Mouse (Mus musculus): ENCODE data around the gene Ralgps2.

Ralgps2 gene

DNA sequence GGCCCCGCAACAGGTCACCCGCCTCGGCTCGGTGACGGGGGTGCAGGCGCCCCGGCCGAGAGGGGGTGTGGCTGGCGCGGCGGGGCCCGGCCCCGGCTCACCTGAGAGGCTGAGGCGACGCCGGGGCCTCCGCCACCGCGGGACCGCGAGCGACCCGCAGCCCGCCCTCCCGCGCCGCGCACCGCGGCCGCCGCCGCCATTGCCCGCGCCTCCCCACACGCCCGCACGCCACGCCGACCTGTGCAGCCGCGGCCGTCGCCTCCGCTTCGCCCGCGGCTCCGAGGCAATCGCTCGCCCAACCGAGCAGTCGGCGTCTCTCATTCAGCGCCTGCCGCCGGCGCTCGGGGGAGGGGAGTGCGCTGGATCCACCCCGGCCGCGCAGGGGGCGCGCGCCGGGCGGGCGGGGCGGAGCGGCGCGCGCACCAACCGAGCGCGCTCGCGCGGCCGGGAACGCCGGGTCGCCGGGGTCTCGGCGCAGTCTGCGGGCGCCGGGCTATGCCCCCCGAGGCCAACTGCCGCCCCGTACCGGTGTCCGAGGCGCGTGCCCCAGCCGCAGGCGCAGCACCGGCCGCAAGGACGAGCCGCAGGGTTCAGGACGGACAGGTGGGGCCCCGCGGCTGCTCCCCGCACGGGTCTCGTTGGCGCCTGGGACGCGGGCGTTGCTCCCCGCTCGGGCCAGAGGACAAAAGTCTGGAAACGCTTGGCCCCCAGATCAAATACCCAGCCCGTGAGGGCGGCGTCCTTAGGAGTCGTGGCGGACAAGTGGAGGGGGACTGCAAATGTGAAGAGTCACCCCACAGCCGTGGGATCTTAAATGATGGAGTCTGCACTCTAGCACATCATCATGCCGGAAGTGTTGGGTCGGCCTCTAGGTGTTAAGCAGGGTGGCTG lies at the start of gene Ralgps2:
Ralgps2 (minus strand) TSS at position 376 of the 891 bp plus-strand sequence.
- in situ Hi-C loops (cut with MboI, MseI) = no loop called here

DNA sequence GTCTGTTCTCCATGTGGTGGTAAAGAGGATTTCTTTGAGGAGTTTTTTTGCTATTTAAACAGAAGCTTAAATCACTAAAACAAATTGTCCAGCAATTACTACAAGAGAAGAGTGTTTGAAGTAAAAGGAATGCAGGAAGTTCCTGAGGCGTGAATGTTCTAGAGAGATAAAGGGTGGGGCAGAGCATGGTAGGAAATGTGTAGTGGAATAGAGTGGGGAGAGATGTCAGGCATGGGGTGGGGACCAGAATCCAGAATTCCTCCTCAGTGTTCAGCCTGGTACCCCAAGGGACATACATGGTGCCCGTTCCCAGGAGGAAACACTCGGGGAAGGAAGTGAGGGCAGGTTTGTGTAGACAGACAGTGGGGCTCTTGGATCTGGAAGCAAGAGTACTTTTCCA lies 48.1 kb upstream of the Ralgps2 start:
- in situ Hi-C loops (cut with MboI, MseI) = no loop called here

DNA sequence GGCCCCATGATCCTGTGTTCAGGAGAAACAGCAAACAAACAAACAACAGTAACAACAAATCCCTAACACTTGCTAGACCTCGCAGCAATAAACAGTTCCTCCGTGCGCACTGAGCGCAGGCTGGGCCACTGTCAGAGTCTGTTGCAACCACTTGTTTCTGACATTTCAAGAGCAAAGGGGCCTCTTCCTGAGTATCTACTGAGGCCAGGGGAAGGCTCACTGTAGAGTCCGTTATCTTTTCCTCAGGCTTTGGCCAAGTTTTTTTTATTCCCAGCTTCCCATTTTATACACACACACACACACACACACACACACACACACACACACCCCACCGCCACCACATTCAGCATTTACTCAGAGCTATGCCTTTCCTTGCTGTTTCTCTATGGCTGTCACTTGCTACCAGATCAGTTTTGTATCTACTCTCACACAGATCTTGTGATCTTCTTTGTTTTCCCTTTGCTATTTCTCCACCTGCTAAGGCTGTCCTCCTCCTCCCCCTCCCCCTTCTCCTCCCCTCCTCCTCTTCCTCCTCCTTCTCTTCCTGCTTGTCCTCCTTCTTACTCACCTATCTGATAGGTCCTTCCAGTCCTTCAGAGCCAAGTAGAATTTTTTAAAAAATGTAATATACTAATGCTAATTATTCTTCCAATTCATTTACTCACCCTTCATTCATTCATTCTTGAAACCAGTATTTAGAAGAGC lies 47.4 kb upstream of the Ralgps2 start:
- in situ Hi-C loops (cut with MboI, MseI) = no loop called here

DNA sequence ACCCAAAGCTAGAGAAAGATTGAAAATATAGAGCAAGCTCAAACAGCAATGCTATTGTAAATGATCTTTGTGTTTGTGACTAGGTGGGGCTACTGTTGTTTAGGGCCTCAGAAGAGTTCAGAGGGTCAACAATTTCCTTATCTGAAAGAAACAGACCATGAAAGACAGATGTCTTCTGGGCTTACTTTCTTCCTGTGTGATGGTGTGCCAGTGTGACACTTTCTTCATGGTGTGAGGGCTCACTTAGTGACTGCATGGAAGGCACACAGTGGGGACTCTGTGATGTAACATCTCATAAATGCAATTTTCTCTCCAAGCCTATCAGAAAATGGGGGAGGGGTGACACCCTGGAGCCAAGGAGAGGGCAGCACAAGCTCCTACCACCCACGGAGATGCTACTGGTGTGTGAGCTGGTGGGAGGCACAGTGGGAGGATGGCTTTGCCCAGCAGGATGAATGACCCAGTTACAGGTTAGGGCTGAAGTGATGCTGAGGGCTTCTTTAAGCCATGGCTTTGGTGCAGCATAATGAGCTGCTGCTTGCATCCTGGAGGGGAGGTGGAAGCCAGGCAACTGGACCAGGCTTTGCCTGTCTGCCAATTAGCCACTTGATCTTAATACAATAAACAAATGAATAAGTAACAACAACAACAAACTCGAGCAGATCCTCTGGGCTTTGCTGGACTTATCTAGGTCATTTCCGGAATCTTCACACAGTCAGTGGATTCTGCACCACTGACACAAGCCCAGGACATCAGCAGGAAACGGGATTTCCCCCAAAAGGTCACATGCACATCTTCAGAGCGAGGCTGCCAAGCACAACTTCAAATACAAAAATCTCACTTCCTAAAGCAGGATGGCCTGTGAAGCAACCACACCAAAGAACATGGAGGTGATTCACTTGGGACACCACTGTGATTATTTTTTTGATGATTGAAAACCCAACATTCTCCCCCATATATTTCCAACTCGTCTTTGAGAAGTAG lies 46.5 kb upstream of the Ralgps2 start:
- in situ Hi-C loops (cut with MboI, MseI) = no loop called here

DNA sequence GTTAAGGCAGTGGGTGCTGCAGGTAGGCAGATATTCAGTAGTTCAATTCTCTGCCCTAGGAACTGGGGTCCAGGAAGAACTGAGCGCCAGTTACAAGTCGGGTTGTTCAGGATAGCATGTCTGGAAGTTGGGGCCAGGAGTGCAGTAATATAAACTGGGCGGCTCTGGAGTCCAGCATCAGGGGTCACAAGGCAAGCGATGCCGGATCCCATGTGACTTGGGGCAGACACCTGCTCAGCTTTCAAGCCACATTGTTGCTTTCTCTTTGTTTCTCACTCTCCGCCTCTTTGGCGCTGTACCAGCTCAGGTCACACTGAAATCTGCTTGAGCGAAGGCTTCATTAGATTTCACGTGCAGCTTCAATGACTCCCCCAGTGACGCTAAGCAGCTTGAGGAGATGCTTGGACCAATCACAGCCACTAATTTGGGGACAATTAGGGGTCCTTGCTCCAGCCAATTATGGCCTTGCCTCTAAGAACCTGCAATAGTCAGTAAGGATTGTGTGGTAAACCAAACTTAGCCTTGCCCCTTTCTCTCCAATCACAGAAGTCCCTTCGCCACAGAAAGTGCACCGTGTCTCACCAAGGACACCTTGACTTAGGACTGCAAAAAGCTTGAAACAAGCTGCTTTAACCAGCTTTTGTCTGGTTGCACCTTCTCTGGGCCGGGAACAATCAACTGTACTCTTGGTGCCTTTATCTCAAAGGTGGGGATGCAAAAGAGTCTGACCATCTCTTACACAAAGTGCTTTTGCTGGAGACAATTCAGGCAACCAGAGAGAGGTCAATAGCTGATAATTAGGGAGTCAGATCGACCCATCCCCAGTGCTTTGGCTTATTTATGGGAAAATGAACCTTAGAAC lies 43.8 kb upstream of the Ralgps2 start:
- in situ Hi-C loops (cut with MboI, MseI) = no loop called here

DNA sequence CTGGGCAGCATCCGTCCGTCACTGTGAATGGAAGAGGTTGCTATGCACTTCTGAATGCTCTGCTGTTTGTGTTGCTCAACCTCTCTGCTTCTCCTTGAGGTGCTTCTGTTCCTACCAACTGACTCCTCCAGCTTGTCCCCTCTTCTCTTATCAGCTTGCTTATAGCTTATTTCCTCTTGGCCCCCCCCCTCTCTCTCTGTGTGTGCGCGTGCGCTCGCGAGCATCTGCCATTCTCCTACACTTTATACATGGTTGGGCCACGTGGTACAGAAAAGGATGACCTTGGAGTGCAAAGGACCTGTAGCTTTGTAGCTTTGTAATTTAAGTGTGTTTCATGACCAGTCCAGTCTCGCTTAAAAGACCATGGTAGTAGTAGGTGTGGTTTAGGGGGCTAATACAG lies 42.5 kb upstream of the Ralgps2 start:
- in situ Hi-C loops (cut with MboI, MseI) = no loop called here

DNA sequence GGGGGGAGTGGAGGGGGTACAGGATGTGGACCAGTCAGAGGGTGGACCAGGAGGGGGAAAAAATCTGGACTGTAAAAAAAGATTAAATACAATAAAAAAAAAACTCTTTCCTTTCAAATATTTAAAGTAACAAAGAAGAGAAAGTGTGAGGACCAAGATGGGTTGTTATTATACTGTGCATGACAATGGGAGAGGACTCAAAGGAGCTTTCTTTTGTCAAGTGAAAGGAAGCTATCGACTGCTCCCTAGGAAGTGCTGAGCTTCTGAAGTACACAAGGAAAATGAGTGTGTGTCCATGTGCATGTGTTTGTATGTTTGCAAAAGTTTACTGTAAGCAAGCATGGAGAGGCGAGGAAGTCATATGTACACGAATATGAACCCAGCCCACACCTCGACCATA lies 40.3 kb upstream of the Ralgps2 start:
- in situ Hi-C loops (cut with MboI, MseI) = no loop called here

DNA sequence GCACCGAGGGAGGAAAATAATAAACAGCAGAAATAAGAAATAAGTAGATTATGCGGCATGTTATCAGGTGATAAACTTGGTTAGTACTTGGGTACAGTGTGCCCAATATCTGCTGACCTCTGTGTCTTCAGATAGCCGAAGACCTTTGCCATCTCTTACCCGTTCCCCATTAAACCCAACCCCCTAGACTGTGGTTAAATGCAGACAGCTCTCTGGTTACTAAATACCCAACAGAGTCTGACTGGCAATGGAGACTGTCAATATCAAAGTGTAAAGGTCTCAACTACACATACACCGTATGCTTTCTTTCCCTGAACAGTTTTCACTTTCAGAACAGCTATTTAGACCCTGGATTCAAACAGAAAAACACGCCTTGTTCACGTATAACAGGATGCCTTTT lies 39.2 kb upstream of the Ralgps2 start:
- in situ Hi-C loops (cut with MboI, MseI) = no loop called here

DNA sequence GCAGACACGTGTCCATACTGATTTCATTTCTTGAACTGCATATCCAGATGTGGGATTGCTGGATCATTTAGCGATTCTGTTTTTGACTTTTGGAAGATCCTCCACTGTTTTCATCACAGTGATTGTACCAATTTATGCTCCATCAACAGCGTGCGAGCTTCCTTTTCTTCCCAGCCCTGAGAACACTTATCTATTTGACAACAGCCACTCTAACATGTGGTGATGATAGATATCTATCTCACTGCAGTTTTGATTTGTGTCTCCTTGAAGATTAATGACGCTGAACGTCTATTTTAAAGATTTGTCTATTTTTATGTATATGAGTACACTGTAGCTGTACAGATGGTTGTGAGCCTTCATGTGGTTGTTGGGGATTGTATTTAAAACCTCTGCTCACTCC lies 34.4 kb upstream of the Ralgps2 start:
- in situ Hi-C loops (cut with MboI, MseI) = no loop called here

DNA sequence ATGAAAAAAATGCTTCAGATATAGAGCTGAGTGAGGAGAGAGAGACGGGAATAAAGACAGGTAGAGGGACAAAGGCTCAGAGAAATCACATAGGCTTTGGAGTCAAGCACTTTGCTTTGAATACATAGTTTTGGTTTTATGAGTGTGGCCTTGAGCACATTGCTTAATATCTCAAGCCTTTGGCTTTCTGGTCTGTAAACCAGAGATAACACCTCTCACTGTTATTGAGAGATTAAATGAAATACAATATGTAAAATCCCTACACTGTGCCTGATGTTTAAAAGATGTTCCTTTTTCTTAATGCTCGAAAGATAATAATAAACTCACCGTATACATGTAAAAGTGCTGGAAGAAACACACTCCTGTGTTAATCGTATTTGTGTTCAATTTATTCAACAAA lies 33.0 kb upstream of the Ralgps2 start:
- in situ Hi-C loops (cut with MboI, MseI) = no loop called here

DNA sequence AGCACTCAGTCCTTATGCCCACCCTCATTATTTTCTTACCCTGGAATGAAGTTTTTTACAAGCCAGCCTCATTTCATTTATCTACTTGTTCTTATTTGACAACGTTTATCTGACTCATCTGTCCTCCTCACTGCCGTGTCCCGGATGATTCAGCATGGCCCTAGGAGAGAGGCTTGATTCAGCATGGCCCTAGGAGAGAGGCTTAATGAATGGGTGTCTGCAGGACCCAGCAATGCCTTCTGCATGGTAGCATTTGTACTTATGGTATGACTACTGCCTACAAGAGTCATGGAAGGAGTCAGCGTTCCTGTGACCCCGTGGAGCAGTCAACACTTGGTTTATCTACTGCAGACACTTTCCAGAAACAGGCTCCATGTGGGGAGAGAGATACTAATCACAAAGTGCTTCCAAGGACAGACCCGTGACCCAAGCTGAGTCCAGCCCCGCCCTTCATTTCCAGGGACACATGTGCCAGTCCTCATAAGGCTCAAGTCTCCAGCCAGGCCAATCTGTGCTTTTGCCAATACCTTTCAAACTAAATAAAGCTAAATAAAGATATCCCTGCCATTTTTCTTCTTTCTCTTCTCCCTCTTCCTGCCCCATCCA lies 31.9 kb upstream of the Ralgps2 start:
- in situ Hi-C loops (cut with MboI, MseI) = no loop called here

DNA sequence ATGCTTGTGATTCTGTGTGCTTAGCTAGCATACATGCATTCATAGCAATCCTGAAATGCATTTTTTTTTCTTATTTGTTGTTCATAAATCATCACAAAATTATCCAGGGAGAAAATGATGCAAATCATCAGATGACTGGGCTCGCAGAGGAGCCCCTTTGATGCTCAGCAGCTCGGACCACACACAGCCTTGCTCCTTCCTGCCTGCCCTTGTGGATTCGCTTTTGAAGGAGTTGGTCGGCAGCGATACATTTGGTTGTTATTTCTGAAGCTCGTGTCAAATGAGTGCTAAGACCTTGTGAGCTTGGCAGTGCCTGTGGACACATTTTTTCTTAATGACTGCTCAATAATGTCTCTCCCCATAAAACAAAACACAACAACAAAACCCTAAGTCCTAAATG lies 31.2 kb upstream of the Ralgps2 start:
- in situ Hi-C loops (cut with MboI, MseI) = no loop called here

DNA sequence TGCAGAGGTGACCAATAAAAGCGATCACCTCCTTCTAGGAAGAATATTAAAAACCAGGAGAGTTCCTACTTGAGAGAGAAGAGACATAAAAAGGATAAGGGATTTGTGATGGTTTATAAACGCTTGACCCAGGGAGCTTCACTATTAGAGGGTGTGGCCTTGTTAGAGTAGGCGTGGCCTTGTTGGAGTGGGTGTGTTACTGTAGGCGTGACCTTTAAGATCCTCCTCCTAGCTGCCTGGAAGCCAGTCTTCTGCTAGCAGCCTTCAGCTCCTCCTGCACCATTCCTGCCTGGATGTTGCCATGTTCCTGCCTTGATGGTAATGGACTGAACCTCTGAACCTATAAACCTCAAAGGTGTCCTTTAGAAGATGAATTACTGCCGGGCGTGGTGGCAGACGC lies 28.7 kb upstream of the Ralgps2 start:
- in situ Hi-C loops (cut with MboI, MseI) = no loop called here

DNA sequence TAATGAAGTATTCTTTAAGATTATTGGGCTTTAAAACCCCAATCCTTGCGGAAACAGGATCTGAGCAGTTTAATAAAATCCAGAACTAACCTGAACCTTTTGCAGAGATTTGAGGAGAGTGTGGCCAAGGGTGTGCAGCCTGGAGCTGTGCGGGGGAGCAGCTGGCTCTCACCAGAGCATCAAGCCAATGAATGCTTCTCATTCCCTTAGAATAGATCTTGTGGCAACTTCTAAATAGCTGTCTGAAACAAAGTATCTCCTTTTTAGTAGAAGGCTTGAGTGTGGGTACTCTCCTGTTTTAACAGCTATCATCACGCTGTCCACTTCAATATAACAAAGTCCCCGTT lies 25.1 kb upstream of the Ralgps2 start:
- in situ Hi-C loops (cut with MboI, MseI) = no loop called here

DNA sequence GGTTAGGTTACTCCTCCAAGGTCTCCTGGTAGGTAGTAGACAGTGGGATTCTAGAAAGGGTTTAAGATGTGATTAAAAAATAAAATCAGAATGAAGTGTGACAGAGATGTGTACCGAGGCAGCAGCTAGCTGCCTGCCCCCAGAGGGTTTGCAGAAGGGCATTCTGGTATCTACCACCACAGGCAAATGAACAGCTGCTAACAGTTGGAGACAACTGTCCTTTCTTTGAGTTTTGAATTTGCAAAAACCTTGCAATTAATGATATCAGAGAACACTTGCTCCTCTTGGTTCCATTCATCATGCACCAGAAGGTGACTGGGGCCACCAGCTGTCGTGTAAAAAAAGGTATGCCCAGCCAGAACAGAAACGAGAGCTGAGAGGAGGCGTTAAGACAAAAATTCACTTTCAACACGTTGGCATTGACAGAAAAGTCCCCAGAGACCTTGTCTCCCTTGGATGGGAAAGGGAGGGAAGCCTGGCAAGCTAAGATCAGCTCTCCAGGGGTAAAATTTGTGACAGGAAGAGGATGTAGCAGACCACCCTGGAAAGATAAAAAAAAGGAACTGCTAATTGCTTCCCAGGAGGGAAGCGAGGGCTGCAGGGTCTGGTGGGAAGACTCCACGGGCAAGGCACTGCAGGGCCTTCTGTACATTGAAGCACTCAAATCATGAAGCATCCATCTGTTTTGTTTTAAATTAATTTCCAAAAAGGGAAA lies 24.6 kb upstream of the Ralgps2 start:
- in situ Hi-C loops (cut with MboI, MseI) = no loop called here

DNA sequence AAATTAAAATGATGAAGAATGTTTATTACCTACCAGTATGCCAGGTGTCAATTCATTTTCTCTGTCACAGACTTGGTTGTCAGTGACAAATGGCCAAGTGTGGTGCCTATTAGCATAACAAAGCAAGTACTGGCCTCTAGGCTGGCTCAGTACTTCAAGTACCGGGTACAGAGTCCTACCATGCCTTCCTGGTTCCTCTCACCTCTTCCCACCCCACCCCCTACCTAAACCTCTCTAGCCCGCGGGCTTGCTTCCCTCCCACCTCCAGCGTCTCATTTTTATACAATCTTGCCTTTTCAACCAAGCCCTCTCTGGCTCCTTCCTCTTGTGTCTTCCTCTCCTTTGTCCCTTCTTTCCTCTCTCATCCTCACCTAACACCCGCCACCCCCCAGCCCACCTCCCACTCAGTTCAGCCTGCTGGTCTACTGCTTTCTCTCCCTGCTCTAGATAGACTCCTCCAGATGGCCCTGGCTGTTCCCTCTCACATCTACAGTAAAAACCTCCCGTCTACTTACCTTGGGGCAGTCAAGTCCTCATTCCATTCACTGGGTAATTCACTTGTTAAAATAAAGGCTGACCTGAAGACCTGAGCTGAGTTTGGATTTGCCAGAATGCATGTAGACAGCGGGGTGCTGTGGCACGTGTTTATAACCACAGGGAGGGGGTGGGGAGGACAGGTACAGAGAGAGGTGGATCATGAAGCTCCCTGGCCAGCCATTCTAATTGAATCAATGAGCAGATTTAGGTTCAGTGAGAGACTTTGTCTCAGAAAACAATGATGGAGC lies 22.2 kb upstream of the Ralgps2 start:
- in situ Hi-C loops (cut with MboI, MseI) = no loop called here

DNA sequence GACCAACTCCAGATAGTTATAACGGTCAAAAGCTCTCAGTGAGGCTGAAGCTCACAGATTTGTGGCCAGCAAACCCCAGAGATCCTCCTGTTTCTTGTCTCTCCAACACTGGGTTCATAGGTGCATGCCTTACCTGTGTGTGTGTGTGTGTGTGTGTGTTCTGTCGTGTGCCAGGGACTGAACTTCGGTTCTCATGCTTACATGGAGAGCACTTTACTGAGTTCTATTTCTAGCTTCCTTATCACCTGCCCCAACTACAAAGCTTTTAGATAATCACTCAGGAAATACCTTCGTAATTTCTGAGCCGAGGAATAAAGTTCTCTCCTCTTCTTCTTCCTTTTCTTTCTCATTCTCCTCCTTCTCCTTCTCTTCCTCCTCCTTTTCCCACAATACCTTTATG lies 19.6 kb upstream of the Ralgps2 start:
- in situ Hi-C loops (cut with MboI, MseI) = no loop called here

DNA sequence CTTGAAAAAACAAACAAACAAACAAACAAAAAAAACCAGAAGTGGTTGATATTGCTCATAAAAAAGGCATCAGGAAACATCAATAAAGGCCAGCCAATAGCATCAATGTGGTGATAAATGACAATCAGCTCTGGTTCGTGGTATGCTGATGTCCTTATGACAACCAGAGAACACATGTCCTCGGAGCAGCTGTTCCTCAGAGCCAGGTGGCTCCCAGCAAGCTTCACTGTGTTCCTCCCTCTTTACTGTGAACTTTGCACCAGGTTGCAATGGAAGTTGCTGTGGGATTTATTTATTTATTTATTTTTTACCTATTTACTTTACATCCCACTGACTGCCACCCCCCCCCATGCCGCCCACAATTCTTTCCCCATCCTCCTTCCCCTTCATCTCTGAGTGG lies 17.9 kb upstream of the Ralgps2 start:
- in situ Hi-C loops (cut with MboI, MseI) = no loop called here

All from T-helper 2 cell (primary cell).